Mouse (Mus musculus) midbrain, postnatal 0 days (tissue): ENCODE measurements around the gene Mrpl38. TPM values are rescaled to one million over a fixed set of nuclear protein-coding genes. Genes with fewer than 3 reads are reported as not detected.

ENCODE experiments used
- ATAC-seq: fragments of 200-750 bp; cut with Nextera tagmentation; 2 replicates; pipeline ENCODE4 v1.8.0; 2017; ENCODE audit warnings: moderate number of reproducible peaks, mild to moderate bottlenecking, moderate TSS enrichment, moderate library complexity; ENCODE audit not compliant: low FRiP score
- DNase-seq: peaks from one replicate; pipeline ENCODE4 v3.0.0-alpha.2; 2015; ENCODE audit warnings: low spot score
- H3K27ac ChIP-seq: fragments of 300-500 bp; sonication (generic); 2 replicates; pipeline ENCODE4 v1.5.1; 2014; ENCODE audit warnings: low read depth, mild to moderate bottlenecking, low read length, mixed read lengths
- H3K27me3 ChIP-seq: fragments of 300-500 bp; sonication (generic); 2 replicates; pipeline ENCODE4 v1.6.1; 2014; ENCODE audit warnings: low read length, control low read depth, mixed read lengths; ENCODE audit not compliant: insufficient read depth
- H3K36me3 ChIP-seq: fragments of 300-500 bp; sonication (generic); 2 replicates; pipeline ENCODE4 v1.6.1; 2014; ENCODE audit warnings: low read length, control low read depth, mixed read lengths; ENCODE audit not compliant: insufficient read depth
- H3K4me1 ChIP-seq: fragments of 300-500 bp; sonication (generic); 2 replicates; pipeline ENCODE4 v1.6.1; 2014; ENCODE audit warnings: mild to moderate bottlenecking, control low read depth, antibody characterized with exemption, low read length, mixed read lengths; ENCODE audit not compliant: insufficient read depth
- H3K4me2 ChIP-seq: fragments of 300-500 bp; sonication (generic); 2 replicates; pipeline ENCODE4 v1.6.1; 2014; ENCODE audit warnings: low read depth, mild to moderate bottlenecking, low read length, mixed read lengths; ENCODE audit not compliant: poor library complexity, severe bottlenecking
- H3K4me3 ChIP-seq: fragments of 300-500 bp; sonication (generic); 2 replicates; pipeline ENCODE4 v1.5.1; 2014; ENCODE audit warnings: low read depth, mild to moderate bottlenecking, low read length, moderate library complexity
- H3K9ac ChIP-seq: fragments of 300-500 bp; sonication (generic); replicated peaks from 2 replicates; pipeline ENCODE4 v1.6.1; 2014; ENCODE audit warnings: mild to moderate bottlenecking, low read length, moderate library complexity, mixed read lengths; ENCODE audit not compliant: poor library complexity, severe bottlenecking
- H3K9me3 ChIP-seq: fragments of 300-500 bp; sonication (generic); 2 replicates; pipeline ENCODE4 v1.6.1; 2016; ENCODE audit warnings: low read length, control low read depth
- CTCF ChIP-seq: IDR thresholded peaks from 2 replicates; pipeline ENCODE4 v1.5.1; 2016; ENCODE audit warnings: antibody characterized with exemption, mild to moderate bottlenecking
- WGBS: fragments of 180-500 bp; shearing (Covaris S2); extraction: QIAGEN DNeasy Blood & Tissue Kit; methylation state at CpG from one replicate; pipeline ENCODE4 v1.1.7; 2014; 5-methylcytosine and 5-hydroxymethylcytosine counted together
- polyA plus RNA-seq: library from polyadenylated mRNA; unstranded; fragments of >200 nt; fragmentation: Nextera tagmentation; extraction: Ambion mirVana; gene quantifications from 2 replicates; pipeline ENCODE4 v1.2.1, GENCODE M21; 2015
- total RNA-seq: library from RNA; depleted of rRNA; stranded (reverse); fragments of >200 nt; gene quantifications from 2 replicates; pipeline ENCODE4 v1.2.3, GENCODE M21; 2014

The Mrpl38 gene
- total and polyA plus RNA-seq, 2 experiments from 2014 or later: 77.0 to 100 TPM

DNA sequence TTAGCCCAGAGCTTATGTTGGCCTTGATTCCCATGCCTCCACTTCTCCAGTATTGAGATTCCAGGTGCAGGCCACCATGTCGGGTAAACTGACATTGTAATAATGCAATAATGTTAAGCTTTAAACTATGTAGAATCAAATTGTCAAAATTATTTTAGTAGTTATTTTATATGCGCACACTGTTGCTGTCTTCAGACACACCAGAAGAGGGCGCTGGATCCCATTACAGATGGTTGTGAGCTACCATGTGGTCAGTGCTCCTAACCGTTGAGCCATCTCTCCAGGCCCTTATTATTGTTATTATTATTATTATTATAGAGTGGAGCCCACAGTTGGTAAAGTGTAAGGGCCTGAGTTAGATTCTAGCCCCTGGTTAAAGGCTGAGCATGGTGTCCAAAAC lies 27.6 kb downstream of the Mrpl38 start:
- WGBS: 79% methylated on average over 4 of the region's 4 CpGs
- Histone ChIP-seq H3K27ac (no peak overlapping the region), H3K4me2 (no peak overlapping the region), H3K9me3 (no peaks in the 10 kb centered on the region), H3K4me1 (no peaks in the 10 kb centered on the region), H3K27me3 (peaks cover 50% of the 10 kb centered on the region), H3K9ac (no peak overlapping the region), H3K4me3 (no peak overlapping the region), H3K36me3 (no peaks in the 10 kb centered on the region)
- TF ChIP-seq CTCF: peak; percentile 28; the same call in 1 of the 2 replicates
- no peak for ATAC-seq
- no peak for DNase-seq

DNA sequence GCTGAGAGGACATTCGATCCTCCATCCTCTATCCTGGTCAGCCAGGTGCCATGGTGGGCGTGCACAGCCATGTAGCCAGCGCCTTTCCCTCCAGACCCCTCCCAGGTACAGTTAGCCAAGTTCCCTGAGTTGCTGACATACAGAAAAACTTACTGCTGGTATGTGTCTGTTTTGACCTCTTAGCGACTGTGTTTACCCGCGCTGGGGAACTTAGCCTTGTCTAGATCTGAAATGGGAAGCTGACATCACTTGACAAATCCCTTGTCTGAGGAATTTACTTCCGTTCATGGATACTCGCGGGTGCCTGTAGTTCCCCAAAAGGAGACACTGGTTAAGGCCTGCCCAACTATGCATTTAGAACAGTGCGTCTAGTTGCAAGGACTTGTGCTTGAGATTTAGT lies 28.1 kb downstream of the Mrpl38 start:
- 29% methylated on average over 10 of the region's 10 CpGs for WGBS
- no peaks in the 10 kb centered on the region for H3K9me3 ChIP-seq
- no peak for TF ChIP-seq CTCF
- H3K27ac ChIP-seq: no peak overlapping the region
- H3K4me3 ChIP-seq: peak overlapping the region; percentile 41
- peaks cover 50% of the 10 kb centered on the region for H3K27me3 ChIP-seq
- H3K9ac ChIP-seq: no peak overlapping the region; the same call in 1 of the 2 replicates
- H3K4me2 ChIP-seq: peak overlapping the region; percentile 66; the same call in 1 of the 2 replicates
- H3K36me3 ChIP-seq: no peaks in the 10 kb centered on the region
- no peaks in the 10 kb centered on the region for H3K4me1 ChIP-seq
- ATAC-seq: no peak
- no peak for DNase-seq

DNA sequence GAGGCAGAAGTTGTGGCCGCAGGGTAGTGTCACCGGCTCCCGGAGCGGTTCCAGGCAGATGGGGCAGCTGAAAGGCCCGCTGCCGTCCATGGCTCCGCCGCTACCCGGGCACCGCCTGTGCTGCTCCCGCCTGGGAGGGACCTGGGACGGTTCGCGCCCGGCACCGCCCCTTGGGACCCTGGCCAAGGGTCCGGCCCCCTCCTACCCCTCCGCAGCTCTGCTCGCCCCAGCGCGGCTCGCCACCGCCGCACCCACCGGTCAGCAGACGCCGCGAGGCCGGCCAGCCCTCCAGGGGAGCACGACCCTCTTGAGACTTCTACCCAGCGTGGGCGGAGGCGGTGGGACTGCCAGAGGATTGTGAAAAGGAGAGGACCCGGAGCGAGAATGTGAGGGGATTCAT lies 28.5 kb downstream of the Mrpl38 start:
- Histone ChIP-seq H3K27me3 (peaks cover 50% of the 10 kb centered on the region), H3K4me2 (peak overlapping the region; percentile 66), H3K27ac (0 out of 2 replicates have a peak overlapping the region, but pooled peaks have one; percentile 12), H3K4me1 (no peaks in the 10 kb centered on the region), H3K9ac (peak overlapping the region; percentile 42), H3K36me3 (no peaks in the 10 kb centered on the region), H3K9me3 (no peaks in the 10 kb centered on the region), H3K4me3 (peak overlapping the region; percentile 41)
- no peak for TF ChIP-seq CTCF
- WGBS: 2% methylated on average over 35 of the region's 35 CpGs
- DNase-seq (no peak), ATAC-seq (no peak)

DNA sequence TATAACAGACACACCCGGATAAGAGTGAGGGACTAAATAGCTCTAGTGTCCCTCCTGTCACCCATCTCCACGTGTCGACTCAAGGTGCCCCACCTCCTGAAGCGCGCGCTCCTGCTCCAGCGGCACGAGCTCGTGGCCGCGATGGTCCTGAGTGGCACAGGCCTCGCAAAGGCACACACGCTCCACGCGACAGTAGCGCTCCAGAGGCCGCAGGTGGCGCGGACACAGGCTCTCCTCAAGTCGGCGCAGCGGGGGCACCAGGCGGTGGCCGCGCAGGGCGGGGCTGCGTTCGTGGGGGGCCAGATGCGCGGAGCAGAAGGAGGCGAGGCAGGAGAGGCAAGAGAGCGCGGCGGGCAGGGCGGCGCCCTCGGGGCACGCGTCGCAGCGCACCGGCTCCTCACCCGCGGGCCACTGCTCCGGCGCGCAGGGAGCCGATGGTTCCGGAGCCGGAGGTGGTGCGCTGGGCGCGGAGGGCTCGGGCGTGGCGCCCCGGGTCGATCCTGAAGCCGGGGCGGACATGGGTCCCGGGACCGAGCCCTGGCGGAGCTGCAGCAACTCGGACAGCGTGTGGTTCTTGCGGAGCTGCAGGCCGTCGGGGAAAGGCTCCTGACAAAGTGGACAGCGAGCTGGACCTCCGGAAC lies 29.1 kb downstream of the Mrpl38 start:
- Histone ChIP-seq H3K27me3 (peaks cover 50% of the 10 kb centered on the region), H3K4me3 (peak overlapping the region; percentile 41), H3K4me2 (peak overlapping the region; percentile 66), H3K4me1 (no peaks in the 10 kb centered on the region), H3K9ac (peak overlapping the region; percentile 42), H3K36me3 (no peaks in the 10 kb centered on the region), H3K27ac (0 out of 2 replicates have a peak overlapping the region, but pooled peaks have one; percentile 12), H3K9me3 (no peaks in the 10 kb centered on the region)
- 2% methylated on average over 64 of the region's 70 CpGs for WGBS
- DNase-seq (no peak), ATAC-seq (no peak)
- no peak for TF ChIP-seq CTCF

DNA sequence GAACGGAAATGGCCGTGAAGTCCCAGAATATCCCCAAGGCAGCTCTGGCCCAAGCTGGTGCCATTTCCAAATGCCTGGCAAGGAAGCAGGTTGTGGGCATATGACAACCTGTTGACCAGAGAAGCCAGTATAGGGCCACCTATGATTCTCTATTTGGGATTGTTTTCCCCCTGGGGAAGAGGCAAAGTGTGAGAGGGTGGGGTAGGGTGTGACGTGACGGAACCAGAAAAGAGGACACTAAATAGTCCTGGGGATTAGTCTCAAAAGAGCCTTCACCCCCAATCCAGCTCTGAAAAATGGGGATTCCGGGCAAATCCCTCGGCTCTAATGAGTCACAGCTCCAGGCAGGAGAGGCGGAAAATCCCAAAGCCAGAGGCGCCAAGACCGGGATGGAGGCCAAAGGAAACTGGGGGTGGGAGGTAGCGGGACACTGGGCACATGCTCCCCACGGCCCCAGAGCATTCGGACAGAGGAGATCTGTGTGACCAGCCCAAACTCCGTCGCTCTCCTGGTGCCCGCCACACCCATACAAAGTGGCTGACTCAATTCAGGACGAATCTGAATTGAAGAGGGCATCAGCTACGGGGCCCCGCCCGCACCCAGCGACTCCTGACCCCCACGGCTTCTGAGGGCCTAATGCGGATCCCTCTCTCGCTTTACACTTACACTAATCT lies 30.1 kb downstream of the Mrpl38 start:
- H3K27ac ChIP-seq: no peak overlapping the region
- no peaks in the 10 kb centered on the region for H3K4me1 ChIP-seq
- peaks cover 50% of the 10 kb centered on the region for H3K27me3 ChIP-seq
- no peak for TF ChIP-seq CTCF
- WGBS: 2% methylated on average over 16 of the region's 23 CpGs
- no peak overlapping the region for H3K9ac ChIP-seq
- peak overlapping the region; percentile 66 for H3K4me2 ChIP-seq
- peak overlapping the region; percentile 41 for H3K4me3 ChIP-seq
- no peaks in the 10 kb centered on the region for H3K9me3 ChIP-seq
- no peaks in the 10 kb centered on the region for H3K36me3 ChIP-seq
- ATAC-seq: no peak
- DNase-seq: no peak

DNA sequence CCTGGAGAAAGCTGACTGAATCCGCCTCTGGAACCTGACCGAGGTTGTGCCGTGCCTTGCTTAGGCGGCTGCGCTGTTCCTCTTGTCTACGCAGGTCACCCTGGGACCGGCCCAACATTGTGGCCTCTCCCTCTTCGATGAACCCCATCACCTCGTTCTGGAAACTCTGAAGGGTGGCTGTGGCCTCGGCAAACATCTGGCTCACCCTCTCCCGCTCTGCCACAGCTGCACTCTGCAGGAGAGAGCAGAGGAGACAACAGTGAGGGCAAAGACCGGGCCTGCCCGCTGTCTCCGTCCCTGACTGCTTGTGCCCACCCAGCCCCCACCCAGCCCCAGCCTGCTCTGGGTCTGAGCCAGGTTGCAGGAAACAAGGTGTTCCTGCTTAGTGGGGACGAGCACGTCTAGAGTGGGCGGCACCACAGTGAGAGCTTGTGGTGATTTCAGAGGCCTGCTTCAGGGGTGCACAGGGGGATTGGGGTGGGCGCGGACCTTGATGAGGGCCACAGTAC lies 30.8 kb downstream of the Mrpl38 start:
- DNase-seq (no peak), ATAC-seq (no peak)
- Histone ChIP-seq H3K4me3 (peak overlapping the region; percentile 14; the same call in 1 of the 2 replicates), H3K36me3 (no peaks in the 10 kb centered on the region), H3K27me3 (peaks cover 50% of the 10 kb centered on the region), H3K9me3 (no peaks in the 10 kb centered on the region), H3K27ac (no peak overlapping the region), H3K4me2 (peak overlapping the region; percentile 66), H3K9ac (no peak overlapping the region), H3K4me1 (no peaks in the 10 kb centered on the region)
- no peak for TF ChIP-seq CTCF
- WGBS: 17% methylated on average over 19 of the region's 19 CpGs
